Mouse (Mus musculus) ovary, postnatal 14 days (tissue): ENCODE results near the gene Gorasp1.

Source experiments
- DNase-seq: peaks from one replicate; pipeline ENCODE4 v3.0.0; 2022; ENCODE audit warnings: low spot score

Gorasp1 gene

DNA sequence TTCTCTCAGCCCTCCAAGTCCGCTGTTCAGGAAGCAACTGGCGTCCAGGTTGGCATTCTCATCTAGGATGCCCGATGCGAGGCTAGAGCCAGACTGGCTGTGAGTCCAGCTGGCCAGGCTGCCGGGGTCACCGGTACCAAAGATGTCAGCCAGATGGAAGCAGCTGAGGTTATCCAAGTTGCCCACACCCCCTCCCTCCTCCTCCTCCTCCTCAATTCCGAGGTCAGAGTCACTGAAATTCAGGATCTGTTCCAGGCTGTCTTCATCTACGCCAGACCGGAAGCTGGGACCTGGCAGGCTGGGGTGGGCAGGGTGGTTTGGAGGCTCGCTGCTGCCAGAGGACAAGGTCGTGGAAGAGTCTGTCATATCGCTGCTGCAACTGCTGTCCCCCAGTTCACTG is 35.2 kb upstream of the Gorasp1 start:
- no peak for DNase-seq

DNA sequence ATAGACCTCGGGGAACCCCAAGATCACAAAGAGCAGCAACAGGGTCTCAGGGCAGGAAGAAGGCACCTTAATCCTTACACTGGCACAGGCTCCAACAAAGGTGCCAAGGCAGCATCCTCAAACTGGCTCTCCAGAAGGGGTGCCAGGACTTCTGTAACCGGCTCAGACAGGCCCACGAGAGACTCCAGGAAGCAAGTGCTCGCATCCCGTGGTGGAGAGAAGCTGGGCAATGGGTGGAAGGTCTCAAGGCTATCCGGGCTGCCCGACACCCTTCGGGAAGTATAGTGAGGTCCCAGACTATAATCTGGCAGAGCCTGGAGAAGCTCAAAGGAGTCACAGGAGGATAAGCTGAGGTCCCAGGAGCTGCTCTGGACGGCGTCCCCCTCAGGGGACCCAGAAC is 34.8 kb upstream of the Gorasp1 start:
- DNase-seq = no peak

DNA sequence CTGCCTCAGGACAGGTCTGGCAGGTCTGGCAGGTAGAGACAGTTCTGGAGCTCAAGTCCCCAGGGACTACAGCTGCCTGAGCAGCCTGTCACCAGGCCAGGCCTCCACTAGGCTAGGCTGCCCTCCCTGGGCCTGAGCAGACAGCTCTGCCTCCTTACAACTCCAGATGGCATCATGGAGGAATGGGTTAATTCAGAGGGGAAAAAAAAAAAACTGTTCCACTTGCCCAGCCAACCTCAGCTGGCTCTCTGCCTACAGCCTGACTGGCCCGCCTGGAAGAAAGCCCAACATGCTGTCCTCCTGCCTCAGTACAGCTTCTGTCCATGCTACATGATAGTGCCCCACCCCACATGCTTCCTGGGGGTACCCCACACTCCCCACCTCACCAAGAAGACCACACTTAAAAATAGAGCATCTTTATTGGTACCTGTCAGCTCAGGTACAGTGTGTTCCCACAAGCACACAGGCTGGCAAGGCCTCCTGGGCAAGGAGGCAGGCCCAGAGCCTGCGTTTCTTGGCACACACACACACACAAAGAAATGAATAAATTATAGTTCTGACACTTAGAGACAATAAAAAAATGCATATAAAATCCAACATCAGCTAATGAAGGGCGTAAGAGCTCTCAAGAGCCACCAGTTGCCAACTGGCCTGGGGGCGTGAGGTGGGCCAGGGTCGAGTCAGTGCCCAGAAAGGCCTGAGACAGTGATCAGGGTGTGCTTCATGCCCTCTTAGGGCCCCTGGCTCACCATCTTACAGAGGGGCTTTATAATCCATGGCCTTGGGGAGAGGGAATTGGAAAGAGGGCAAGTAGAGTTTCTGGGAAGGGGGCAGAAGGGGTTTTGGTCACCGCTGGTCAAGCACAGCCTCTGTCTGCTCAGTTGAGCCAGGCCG is 33.6 kb upstream of the Gorasp1 start:
- peak; percentile 49 for DNase-seq

DNA sequence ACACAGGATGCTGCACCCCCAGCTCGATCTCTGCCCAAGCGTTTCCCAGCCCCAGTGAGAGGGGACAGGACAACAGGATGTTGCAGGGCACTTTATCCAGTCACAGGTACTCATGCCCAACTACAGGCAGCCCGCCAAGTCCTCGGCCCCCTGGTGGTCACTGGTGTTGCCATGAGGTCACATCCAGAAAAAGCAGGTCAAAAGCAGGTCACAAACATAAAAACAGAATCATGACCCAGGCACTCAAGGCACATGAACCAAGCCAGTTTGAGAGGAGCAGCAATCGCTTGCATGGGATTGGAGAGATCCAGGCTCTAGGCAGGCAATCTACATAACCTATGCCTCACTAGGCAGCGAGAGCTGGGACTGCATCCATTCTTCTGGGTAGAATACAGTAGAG is 32.9 kb upstream of the Gorasp1 start:
- peak; percentile 65 for DNase-seq

- no peak for DNase-seq
These were observed 32.4 kb upstream of the Gorasp1 start for GRCm38 (mm10) chr9:119969811-119970210.

- DNase-seq = no peak
These were observed 29.0 kb upstream of the Gorasp1 start for GRCm38 (mm10) chr9:119966221-119966910.

DNA sequence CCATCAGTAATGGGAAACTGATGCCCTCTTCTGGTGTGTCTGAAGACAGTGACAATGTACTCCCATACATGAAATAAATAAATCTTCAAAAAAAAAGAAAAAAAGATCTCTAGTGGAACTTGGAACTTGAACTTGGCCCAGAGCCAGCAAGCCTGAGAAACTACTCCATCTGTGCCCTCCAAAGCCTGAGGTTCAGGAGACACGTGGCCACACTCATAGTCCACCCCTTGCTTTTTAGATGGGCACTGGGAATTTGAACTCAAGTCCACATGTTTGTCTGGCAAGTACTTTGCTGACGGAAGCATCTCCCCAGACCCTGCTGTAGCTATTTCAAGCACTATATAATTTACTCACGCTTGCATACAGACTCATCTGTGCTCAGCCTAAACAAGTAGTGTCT is 27.8 kb upstream of the Gorasp1 start:
- no peak for DNase-seq

DNA sequence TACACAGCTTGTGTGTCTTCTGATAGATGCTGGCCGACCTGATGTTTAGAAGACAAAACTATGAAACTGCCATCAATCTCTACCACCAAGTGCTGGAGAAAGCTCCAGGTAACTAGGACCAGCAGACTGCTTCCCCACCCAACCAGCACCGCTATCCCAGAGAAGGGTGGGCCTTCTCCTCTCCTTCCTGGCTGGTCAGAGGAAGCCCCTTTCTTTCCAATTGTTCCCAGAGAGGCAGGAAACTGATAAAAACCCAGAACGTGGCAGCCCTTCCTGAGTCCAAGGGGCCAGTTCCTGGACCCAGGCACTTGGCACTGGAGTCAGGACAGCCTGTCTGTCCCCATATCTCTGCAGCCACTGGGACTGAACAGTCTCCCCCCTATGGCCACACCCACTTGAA is 26.8 kb upstream of the Gorasp1 start:
- no peak for DNase-seq

- DNase-seq = peak; percentile 63
These were observed 25.8 kb upstream of the Gorasp1 start for GRCm38 (mm10) chr9:119962987-119963667.

- DNase-seq = no peak
These were observed 24.9 kb upstream of the Gorasp1 start for GRCm38 (mm10) chr9:119962216-119962615.

- DNase-seq = no peak
These were observed 21.5 kb upstream of the Gorasp1 start for GRCm38 (mm10) chr9:119958835-119959234.

DNA sequence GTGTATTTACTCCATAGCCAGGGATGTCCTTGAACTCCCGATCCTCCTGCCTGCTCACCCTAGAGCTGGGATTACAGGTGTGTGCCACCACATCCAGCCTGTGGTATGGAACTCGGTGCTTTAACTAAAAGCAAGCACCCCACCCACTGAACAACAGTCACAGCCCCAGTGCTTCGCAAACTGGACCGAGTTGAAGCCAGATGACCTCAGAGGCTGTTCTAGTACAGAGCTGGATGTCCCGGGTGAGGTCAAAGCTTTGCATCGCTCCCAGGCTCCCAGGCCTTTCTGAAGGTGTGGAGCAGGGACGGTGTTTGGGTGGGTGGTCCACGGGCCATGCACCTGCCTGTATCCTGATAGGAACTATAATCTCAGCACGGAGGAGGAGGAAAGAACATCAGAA is 14.0 kb upstream of the Gorasp1 start:
- no peak for DNase-seq

DNA sequence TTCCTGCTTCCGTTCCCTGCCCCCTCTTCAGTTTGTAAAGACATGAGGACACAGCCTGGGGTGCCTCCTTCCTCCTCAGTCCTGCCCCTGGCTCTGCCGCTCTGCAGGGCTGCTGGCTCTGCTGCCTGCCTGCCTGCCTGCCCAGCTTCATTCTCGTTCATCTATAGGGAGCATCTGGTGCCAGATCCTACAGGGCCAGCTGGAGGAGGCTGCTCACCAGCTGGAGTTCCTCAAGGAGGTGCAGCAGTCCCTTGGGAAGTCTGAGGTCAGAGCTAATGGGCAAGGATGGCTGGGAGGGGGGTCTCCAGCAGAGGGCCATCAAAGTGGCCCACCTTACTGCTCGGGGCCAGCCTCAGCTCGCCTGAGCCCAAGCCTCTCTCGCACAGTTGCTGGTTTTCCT is 13.1 kb upstream of the Gorasp1 start:
- DNase-seq = no peak

GRCm38 (mm10) chr9:119948804-119949203 is 11.4 kb upstream of the Gorasp1 start:
- DNase-seq = no peak

- no peak for DNase-seq
These were observed 8.0 kb upstream of the Gorasp1 start for GRCm38 (mm10) chr9:119945173-119945900.

- no peak for DNase-seq
These were observed 6.0 kb upstream of the Gorasp1 start for GRCm38 (mm10) chr9:119943326-119943725.

DNA sequence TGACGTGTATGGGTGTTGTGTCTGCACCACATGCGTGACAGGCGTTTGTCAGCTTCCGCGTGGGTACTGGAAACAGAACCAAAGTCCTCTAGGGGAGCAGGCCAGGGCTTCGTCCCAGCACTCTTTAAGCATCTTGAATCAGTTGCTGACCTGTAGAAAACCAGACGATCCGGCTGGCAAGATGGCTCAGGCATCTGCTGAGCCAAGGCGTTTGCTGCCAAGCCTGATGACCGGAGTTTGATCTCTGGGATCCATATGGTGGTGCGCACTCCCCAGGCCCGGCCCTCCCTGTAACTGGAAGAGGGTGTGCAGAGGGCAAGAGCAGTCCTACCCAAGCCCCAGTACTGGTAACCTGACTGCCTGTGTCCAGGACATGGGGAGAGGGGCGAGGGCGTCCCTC is 4.5 kb upstream of the Gorasp1 start:
- no peak for DNase-seq

DNA sequence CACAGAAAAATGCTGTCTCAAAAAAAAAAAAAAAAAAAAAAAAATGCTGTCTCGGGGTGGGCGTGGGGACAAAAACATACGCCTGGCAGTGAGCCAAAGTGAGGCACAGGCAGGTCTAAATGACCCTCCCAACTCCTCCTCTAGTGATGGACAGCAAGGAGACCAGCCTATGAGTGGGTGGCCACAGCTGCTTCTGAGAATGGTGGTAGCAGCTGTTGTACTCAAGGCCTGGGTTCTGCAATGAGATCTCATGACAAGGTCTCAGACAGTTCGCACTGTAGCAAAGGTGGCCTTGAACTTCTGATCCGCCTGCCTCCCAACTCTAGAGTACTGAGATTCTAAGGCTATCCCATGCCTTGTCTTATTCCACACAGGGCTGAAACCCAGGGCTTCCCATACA is 4.0 kb upstream of the Gorasp1 start:
- no peak for DNase-seq

- DNase-seq = no peak
These were observed 2.3 kb upstream of the Gorasp1 start for GRCm38 (mm10) chr9:119939646-119940045.

- DNase-seq = no peak
These were observed 1.1 kb upstream of the Gorasp1 start for GRCm38 (mm10) chr9:119938496-119938895.

GRCm38 (mm10) chr9:119933675-119934074 is 3.7 kb downstream of the Gorasp1 start:
- DNase-seq = no peak

- DNase-seq = no peak
These were observed 5.0 kb downstream of the Gorasp1 start for GRCm38 (mm10) chr9:119932358-119932757.
